Mouse (Mus musculus) kidney, postnatal 10 days (tissue): ENCODE data around the gene Lrrc61.
"Not testable (repeated sequence)": the region's sequence is repeated elsewhere in the genome, so short reads cannot be mapped to it uniquely, and the experiment has no call there.

ENCODE experiments used
- DNase-seq: peaks from one replicate; pipeline ENCODE4 v3.0.0; 2021; ENCODE audit warnings: mixed read lengths

The Lrrc61 gene

GRCm38 (mm10) chr6:48554280-48555103 is at the start of gene Lrrc61:
Gene Lrrc61 (plus strand): TSS chr6:48554796.
- peak; percentile 99 for DNase-seq

DNA sequence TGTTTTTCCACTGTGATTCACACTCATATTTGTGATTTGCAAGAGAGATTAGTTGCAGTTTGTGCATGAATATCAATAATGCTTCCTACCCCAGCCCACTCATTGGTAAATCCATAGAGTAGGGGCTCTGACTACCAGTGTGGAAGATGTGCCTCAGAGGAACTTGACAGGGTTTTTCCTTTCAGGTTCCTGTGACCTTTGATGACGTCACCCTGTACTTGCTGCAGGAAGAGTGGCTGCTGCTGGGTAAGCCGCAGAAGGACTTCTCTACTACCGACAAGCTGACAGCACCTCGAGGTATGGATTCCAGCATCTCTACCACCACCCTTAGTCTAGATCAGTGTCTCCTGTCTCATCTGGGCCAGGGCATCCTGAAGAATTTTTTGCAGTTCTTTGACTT is 46.5 kb upstream of the Lrrc61 start:
- DNase-seq: no peak

- DNase-seq: no peak
Observed at GRCm38 (mm10) chr6:48510426-48510825, 44.2 kb upstream of the Lrrc61 start.

DNA sequence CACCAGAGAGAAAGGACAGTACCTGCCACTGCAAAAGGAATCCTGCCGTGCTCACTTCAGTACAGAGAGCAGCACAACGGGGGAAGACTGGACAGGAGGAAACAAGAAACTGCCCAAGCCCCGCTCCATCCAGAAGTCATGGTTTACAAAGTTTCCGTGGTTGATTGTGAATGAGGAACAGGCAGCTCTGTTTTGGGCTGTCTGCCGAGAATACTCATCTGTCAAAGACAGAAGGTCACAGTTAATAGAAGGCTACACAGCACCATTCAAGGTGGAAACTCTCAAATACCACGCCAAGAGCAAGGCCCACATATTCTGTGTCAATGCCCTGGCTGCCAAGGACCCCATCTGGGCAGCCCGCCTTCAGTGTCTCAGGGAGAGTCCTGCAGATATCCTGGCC is 42.7 kb upstream of the Lrrc61 start:
- no peak for DNase-seq

- not testable (repeated sequence) for DNase-seq
Observed at GRCm38 (mm10) chr6:48524882-48525281, 29.7 kb upstream of the Lrrc61 start.

- DNase-seq: no peak
Observed at GRCm38 (mm10) chr6:48527901-48528300, 26.7 kb upstream of the Lrrc61 start.

DNA sequence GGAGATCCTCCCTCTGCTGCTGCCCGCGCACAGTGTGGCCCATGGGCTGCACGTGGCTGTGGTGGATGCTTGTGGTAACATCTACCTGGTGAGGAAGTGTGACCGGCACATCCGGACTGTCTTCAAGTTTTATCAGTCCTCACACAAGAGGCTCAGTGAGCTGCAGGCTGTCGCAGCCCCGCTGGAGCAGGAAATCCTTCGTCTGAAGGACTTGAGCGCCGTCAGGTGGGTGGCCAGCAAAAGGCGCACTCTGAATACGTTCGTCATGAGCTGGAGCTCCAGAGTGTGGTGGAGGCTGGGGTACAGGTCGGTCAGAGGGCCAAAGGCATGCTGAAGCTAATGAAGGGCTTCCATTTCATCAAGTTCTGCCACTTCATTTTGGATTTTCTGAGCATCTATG is 25.3 kb upstream of the Lrrc61 start:
- no peak for DNase-seq

- DNase-seq: no peak
Observed at GRCm38 (mm10) chr6:48529871-48530440, 24.6 kb upstream of the Lrrc61 start.

- DNase-seq: no peak
Observed at GRCm38 (mm10) chr6:48530862-48531261, 23.7 kb upstream of the Lrrc61 start.

DNA sequence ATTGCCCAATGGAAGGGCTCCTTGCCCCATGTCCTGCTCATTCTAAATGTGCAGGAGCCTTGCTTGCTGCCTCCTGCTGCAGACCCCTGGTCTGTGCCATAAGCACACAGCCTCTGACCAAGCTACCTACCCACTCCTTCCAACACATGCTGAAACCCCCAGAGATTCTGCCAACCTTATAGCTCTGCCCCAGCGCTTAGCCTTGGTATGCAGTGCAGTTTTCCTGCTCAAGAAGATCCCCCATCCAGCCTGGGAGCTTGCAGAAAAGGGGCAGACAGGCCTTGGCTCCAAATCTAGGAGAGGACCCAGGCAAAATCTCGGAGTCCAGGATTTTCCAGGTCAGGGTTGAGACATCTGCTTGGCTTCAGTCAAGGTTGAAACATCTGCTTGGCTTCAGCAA is 21.1 kb upstream of the Lrrc61 start:
- no peak for DNase-seq

- peak; percentile 41 for DNase-seq
Observed at GRCm38 (mm10) chr6:48534913-48535312, 19.7 kb upstream of the Lrrc61 start.

DNA sequence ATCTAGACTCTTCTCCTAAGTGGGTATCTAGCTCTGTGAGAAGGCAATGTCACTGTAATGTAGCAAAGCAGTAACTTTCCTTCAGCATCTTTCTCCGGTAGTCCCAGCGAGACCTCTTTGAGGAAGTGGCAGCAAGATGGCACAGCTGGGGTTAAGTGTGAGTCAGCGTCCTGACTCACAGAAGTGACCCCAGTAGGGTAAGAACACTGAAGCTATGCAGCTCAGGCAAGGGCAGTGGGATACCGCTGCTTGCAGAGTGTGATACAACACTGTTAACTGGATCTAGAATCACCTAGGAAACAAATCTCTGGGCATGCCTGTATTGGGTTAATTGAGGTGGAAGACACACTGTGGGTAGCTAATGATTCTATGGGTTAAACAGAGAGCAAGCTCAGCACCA is 18.5 kb upstream of the Lrrc61 start:
- DNase-seq: no peak

DNA sequence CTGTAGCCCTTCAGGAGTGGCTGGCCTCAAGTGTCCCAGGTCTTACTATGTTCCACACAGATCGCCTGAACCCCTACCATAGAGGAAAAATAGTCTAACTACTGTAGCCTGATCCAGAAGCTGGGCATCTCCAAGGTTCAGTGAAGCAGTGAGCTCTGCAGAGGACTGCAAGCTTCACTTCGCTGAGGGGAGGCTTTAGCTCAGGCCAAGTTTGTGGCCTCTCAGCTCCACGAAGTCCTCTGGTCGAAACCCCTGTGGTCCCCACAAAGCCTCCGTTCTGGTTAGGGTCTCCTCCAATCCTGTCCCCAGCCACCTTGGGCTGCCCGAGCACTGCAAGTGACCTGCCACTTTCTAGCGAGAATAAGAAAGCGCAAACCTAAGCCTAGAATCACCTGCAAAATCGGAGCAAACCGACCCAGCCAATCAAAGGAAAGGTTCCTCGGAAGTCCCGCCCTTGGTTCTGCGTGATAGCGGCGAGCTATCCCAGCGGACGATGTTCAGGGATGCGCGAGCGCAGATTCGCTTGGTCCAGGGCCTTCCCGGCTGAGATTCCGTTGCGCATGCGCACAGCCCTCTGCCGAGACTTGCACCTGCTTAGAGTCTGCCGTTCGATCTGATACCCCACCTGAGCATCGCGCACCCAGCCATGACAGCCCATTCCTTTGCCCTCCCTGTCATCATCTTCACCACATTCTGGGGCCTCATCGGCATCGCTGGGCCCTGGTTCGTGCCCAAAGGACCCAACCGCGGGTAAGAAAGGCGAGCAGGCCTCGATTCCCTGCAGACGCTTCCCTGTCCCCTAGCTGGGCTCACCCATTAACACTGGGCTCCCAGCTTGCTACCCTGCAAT is 17.3 kb upstream of the Lrrc61 start, which contains the start of gene Atp6v0e2:
Gene Atp6v0e2, plus strand, starts transcription at position 511 of the 850 bp plus-strand sequence.
- DNase-seq: peak; percentile 89

DNA sequence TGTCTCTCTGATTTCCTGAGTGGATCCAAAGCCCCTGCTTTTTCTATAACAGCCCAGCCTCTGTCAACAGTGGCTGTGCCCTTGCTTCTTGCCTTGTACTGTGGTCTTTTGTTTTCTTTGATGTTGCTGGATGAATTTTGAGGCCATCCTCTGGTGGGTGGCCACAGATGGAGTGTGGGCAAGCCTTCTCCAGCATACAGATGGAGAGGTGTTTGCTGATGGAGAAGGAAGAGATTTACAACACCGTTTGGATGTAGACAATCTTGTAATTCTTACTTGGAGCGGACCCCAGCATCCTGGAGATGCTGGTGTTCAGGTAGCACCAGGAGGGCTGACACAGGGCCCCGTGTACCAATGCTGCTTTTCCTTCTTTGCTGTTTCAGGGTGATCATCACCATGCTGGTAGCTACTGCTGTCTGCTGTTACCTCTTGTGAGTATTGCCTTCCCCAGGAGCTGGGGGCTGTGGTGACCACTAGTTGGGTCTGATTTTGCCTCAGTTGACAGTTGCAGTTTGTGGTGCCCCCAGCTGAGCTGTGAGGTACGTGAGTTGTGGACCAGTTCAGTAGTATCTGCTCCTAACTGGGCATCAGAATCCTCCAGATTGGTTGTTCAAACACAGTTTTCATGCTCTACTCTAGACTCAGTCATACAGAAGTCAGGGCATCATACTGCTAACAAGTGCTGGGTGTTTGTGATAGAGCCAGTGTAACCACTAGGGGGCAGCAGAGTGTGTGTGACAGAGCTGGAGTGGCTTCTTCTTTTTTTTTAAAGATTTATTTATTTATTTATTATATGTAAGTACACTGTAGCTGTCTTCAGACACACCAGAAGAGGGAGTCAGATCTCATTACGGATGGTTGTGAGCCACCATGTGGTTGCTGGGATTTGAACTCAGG is 15.5 kb upstream of the Lrrc61 start:
- peak; percentile 89 for DNase-seq

DNA sequence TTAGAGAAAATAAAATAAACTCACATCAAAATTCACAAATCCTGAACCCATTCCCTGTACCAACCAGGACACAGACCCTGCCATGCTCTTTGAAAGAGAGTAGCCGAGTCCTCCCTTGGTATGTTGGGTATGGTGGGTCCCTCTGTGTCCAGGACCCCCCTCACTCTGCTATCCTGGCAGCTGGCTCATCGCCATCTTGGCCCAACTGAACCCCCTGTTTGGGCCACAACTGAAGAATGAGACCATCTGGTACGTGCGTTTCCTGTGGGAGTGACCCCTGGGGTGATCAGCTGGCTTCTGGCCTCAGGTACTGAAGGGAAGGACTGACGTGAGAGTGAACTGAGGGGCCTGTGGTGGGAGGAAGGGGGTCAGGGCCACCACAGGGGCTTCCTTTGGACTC is 14.7 kb upstream of the Lrrc61 start:
- no peak for DNase-seq

- no peak for DNase-seq
Observed at GRCm38 (mm10) chr6:48540721-48541120, 13.9 kb upstream of the Lrrc61 start.

DNA sequence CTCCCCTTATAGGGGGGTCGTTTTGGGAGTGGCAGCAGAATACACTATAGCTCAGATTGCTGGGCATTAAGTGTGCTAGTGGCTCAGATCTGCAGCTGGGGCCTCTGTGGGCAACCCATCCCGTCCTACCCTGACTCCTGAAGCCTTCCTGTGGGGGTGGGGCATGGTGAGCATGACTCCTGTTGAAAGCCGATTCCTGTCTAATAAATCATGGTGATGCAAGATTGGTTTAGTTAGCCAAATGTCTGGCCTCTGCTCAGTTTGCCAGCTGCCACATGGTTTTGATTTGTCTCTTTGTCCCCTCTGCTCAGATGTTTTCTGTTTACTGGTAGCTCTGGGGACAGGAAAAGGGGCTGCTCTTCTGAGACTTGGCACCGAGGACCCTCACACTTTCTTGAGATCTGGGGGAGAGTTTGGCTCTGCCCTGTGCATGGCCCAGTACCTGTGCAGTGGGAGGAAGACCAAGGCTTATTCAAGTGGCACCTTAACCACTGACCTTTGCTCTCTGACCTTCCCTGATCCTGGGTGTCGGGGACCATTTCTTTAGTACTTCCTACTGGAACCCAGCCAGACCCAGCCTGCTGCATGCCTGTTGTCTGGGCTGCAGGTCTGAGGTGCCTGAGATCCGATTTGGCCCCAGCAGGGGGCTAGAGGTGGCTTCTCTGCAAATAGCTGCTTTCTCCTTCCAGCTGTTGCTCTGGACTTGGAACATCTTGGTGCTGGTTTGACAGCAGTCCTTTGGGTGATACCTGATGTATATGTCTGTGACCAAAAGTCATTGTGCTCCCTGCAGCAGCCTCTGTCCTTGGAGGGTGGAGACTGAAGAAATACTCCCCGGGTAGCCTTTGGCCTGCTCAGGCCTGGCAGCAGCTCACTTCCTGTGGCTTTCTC is 12.8 kb upstream of the Lrrc61 start:
- peak; percentile 55 for DNase-seq

GRCm38 (mm10) chr6:48542631-48543030 is 12.0 kb upstream of the Lrrc61 start:
- no peak for DNase-seq

GRCm38 (mm10) chr6:48545251-48545650 is 9.3 kb upstream of the Lrrc61 start:
- no peak for DNase-seq

DNA sequence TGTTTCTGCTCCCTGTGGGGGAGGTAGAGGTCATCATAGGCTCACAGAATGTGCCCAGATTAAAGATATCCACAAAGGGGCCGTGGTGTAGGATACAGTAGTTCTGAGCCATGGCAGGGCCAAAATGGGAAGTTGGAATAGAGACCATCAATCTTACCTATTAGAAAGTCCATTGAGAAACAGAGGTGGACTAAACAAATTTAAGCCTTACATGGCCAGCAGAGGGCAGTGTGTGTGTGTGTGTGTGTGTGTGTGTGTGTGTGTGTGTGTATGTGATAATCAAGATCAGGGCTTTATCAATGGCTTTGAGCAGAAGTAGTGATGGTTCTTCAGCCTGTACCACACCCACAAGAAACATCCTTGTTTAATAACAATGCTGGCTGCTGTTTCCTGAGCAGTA is 8.3 kb upstream of the Lrrc61 start:
- DNase-seq: peak; percentile 69

- no peak for DNase-seq
Observed at GRCm38 (mm10) chr6:48546858-48547257, 7.7 kb upstream of the Lrrc61 start.
